Mouse (Mus musculus) C2C12 (cell line): ENCODE measurements around the gene Itih4.

Source experiments
- CEBPB ChIP-seq: IDR thresholded peaks from one replicate; pipeline ENCODE4 v1.6.1; 2011; ENCODE audit warnings: low read depth, mild to moderate bottlenecking, control low read depth, moderate library complexity
- CTCF ChIP-seq: IDR thresholded peaks from one replicate; pipeline ENCODE4 v1.5.1; 2011; ENCODE audit not compliant: control insufficient read depth, insufficient read depth, insufficient read length
- MAX ChIP-seq: IDR thresholded peaks from one replicate; pipeline ENCODE4 v1.6.1; 2011; ENCODE audit warnings: mild to moderate bottlenecking, control low read depth
- MYOD1 ChIP-seq: IDR thresholded peaks from one replicate; pipeline ENCODE4 v1.6.1; 2011; ENCODE audit warnings: low read depth; ENCODE audit not compliant: control insufficient read depth, insufficient read length
- MYOG ChIP-seq: IDR thresholded peaks from one replicate; pipeline ENCODE4 v1.6.1; 2011; ENCODE audit not compliant: control insufficient read depth, insufficient read length; ENCODE audit errors: extremely low read depth
- USF1 ChIP-seq: IDR thresholded peaks from one replicate; pipeline ENCODE4 v1.6.1; 2011; ENCODE audit warnings: low read depth, mild to moderate bottlenecking, control low read depth, moderate library complexity

DNA sequence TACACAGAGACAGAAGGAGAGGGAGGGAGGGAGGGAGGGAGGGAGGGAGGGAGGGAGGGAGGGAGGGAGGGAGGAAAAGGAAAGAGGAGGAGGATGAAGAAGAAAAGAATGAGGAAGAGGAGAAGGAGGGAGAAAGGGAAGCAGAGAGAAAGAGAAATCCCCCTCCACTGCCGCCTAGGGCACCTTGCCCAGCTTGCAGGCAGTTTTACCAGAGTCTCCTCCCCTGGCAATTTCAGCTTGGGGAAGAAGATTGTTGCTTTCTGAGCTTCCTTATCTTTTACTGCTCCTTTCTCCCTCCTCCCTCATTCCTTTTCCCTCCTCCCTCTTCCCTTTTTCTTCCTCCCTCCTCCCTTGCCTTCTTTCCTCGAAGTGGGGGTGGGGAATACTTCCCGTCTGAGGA is 16.8 kb downstream of the Itih4 start:
- TF ChIP-seq MAX: no peak
- no peak for TF ChIP-seq MYOG
- TF ChIP-seq CTCF: no peak
- no peak for TF ChIP-seq CEBPB
- TF ChIP-seq USF1: no peak
- TF ChIP-seq MYOD1: no peak
